Mouse (Mus musculus) stomach, embryonic 15.5 days (tissue): ENCODE data around the gene Gm20388. TPM values are rescaled to one million over a fixed set of nuclear protein-coding genes. Genes with fewer than 3 reads are reported as not detected.
A peak's percentile ranks its signal among the peaks of the same experiment; 100 is the strongest.

Source experiments
- ATAC-seq: fragments of 200-750 bp; cut with Nextera tagmentation; 2 replicates; pipeline ENCODE4 v1.8.0; 2017; ENCODE audit warnings: low read depth, moderate number of reproducible peaks, moderate TSS enrichment; ENCODE audit not compliant: insufficient read depth, low FRiP score
- H3K27ac ChIP-seq: fragments of 300-500 bp; sonication (generic); 2 replicates; pipeline ENCODE4 v1.5.1; 2015; ENCODE audit warnings: mild to moderate bottlenecking, inconsistent platforms
- H3K27me3 ChIP-seq: fragments of 300-500 bp; sonication (generic); replicated peaks from 2 replicates; pipeline ENCODE4 v1.6.1; 2015; ENCODE audit warnings: inconsistent platforms
- H3K36me3 ChIP-seq: fragments of 300-500 bp; sonication (generic); 2 replicates; pipeline ENCODE4 v1.6.1; 2015; ENCODE audit warnings: inconsistent platforms
- H3K4me1 ChIP-seq: fragments of 300-500 bp; sonication (generic); 2 replicates; pipeline ENCODE4 v1.6.1; 2015; ENCODE audit warnings: inconsistent platforms
- H3K4me2 ChIP-seq: fragments of 300-500 bp; sonication (generic); 2 replicates; pipeline ENCODE4 v1.6.1; 2015; ENCODE audit warnings: mild to moderate bottlenecking, inconsistent platforms
- H3K4me3 ChIP-seq: fragments of 300-500 bp; sonication (generic); replicated peaks from 2 replicates; pipeline ENCODE4 v1.5.1; 2015; ENCODE audit warnings: inconsistent platforms
- H3K9ac ChIP-seq: fragments of 300-500 bp; sonication (generic); 2 replicates; pipeline ENCODE4 v1.6.1; 2015; ENCODE audit warnings: inconsistent platforms
- H3K9me3 ChIP-seq: fragments of 300-500 bp; sonication (generic); 2 replicates; pipeline ENCODE4 v1.6.1; 2016; ENCODE audit warnings: inconsistent platforms
- WGBS: fragments of 180-500 bp; shearing (Covaris S2); methylation state at CpG from one replicate; pipeline ENCODE4 v1.1.7; 2015; 5-methylcytosine and 5-hydroxymethylcytosine counted together
- polyA plus RNA-seq: library from polyadenylated mRNA; unstranded; fragments of >200 nt; fragmentation: Nextera tagmentation; extraction: Ambion mirVana; gene quantifications from 2 replicates; pipeline ENCODE4 v1.2.1, GENCODE M21; 2015

The Gm20388 gene
- polyA plus RNA-seq, 1 experiment from 2014 or later: not detected

GRCm38 (mm10) chr8:121561636-121562345 is 1651.2 kb downstream of the Gm20388 start:
- Histone ChIP-seq H3K27ac (no peak overlapping the region), H3K9me3 (no peaks in the 10 kb centered on the region), H3K36me3 (0 out of 2 replicates have a peak, but pooled peaks cover 22% of the 10 kb centered on the region), H3K9ac (no peak overlapping the region), H3K4me2 (no peak overlapping the region), H3K27me3 (no peaks in the 10 kb centered on the region), H3K4me3 (no peak overlapping the region), H3K4me1 (no peaks in the 10 kb centered on the region)
- WGBS: 82% methylated on average over 16 of the region's 16 CpGs
- ATAC-seq: no peak

DNA sequence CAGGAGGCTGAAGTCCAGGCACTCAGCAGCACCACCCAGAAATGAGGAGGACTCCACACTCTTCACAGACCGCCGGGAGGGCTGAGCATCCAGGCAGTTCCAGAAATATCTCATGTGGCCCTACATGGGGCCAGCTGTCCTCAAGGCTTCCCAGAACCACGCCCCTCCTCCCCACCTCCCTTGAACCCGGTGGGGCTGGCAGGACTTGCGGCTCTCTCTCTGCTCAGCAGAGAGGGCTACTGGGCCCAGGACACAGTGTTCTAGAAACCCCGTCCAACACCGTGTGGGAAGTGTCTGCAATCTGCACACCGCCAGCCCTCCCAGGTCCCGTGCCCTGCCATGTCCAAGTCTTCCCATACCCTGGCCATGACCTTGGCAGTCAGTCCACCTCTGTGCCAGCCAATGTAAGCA is 1652.3 kb downstream of the Gm20388 start:
- Histone ChIP-seq H3K27me3 (no peaks in the 10 kb centered on the region), H3K9ac (no peak overlapping the region), H3K4me3 (no peak overlapping the region), H3K36me3 (0 out of 2 replicates have a peak, but pooled peaks cover 20% of the 10 kb centered on the region), H3K9me3 (no peaks in the 10 kb centered on the region), H3K4me2 (no peak overlapping the region), H3K27ac (no peak overlapping the region), H3K4me1 (no peaks in the 10 kb centered on the region)
- peak; percentile 63 for ATAC-seq
- 69% methylated on average over 9 of the region's 9 CpGs for WGBS

- no peak for ATAC-seq
- no peak overlapping the region for H3K4me3 ChIP-seq
- H3K4me1 ChIP-seq: no peaks in the 10 kb centered on the region
- 0 out of 2 replicates have a peak, but pooled peaks cover 13% of the 10 kb centered on the region for H3K36me3 ChIP-seq
- H3K27me3 ChIP-seq: no peaks in the 10 kb centered on the region
- no peak overlapping the region for H3K27ac ChIP-seq
- H3K9ac ChIP-seq: no peak overlapping the region
- 67% methylated on average over 6 of the region's 6 CpGs for WGBS
- no peak overlapping the region for H3K4me2 ChIP-seq
- no peaks in the 10 kb centered on the region for H3K9me3 ChIP-seq
Measured at GRCm38 (mm10) chr8:121563701-121564100, 1653.1 kb downstream of the Gm20388 start.

- ATAC-seq: no peak
- 56% methylated on average over 6 of the region's 6 CpGs for WGBS
- H3K9me3 ChIP-seq: no peaks in the 10 kb centered on the region
Measured at GRCm38 (mm10) chr8:121568321-121568720, 1657.7 kb downstream of the Gm20388 start.

DNA sequence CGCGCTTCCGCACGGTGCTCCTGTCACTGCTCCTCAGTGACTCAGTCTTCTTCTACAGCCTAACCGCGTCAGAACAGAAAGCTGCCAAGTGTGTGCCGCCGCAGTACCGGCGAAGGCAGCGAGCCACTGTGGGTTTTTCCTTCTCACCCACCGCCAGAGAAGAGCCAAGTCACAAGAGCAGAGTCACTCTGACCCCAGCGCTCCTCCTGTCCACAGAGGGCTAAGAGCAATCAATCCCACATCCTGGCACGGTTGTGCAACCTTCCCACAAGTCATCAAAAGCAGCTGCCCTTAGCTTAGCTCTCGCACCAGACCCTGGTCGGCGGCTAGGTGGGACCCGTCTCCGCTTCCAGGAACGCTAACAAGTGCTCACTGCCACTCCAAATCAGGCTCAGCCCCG is 1659.7 kb downstream of the Gm20388 start:
- Histone ChIP-seq H3K9me3 (no peaks in the 10 kb centered on the region), H3K27me3 (no peaks in the 10 kb centered on the region), H3K4me1 (0 out of 2 replicates have a peak, but pooled peaks cover 4% of the 10 kb centered on the region), H3K4me2 (no peak overlapping the region), H3K27ac (no peak overlapping the region), H3K36me3 (0 out of 2 replicates have a peak, but pooled peaks cover 3% of the 10 kb centered on the region), H3K4me3 (no peak overlapping the region), H3K9ac (no peak overlapping the region)
- WGBS: 71% methylated on average over 21 of the region's 21 CpGs
- no peak for ATAC-seq

More at GRCm38 (mm10) chr8:121568321-121568720, 1657.7 kb downstream of the Gm20388 start:
- H3K4me3 ChIP-seq: no peak overlapping the region
- H3K27ac ChIP-seq: no peak overlapping the region
- H3K4me1 ChIP-seq: 0 out of 2 replicates have a peak, but pooled peaks cover 3% of the 10 kb centered on the region
- H3K9ac ChIP-seq: no peak overlapping the region
- no peak overlapping the region for H3K4me2 ChIP-seq
- H3K27me3 ChIP-seq: no peaks in the 10 kb centered on the region
- 0 out of 2 replicates have a peak, but pooled peaks cover 3% of the 10 kb centered on the region for H3K36me3 ChIP-seq

DNA sequence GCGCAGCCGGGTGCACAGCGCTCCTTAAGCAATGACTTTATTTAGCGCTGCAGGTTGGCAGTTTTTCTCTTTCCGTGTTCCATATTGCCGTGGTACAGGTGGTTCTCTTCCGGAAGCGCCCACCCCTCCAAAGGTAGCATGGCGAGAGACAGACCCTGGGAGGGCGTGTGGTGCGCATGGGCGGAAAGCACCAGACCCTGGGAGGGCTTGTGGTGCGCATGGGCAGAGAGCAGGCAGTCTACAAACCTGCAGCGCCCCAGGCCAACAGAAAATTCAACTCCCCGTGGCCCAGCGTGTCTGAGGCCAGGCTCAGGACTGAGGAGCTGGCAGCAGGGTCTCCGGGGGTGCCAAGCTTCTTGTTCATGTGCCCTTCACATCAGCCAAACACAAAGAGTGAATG is 1660.2 kb downstream of the Gm20388 start:
- no peak overlapping the region for H3K9ac ChIP-seq
- H3K27ac ChIP-seq: no peak overlapping the region
- H3K4me2 ChIP-seq: no peak overlapping the region

GRCm38 (mm10) chr8:121572121-121572520 is 1661.5 kb downstream of the Gm20388 start:
- no peak overlapping the region for H3K9ac ChIP-seq
- ATAC-seq: no peak
- WGBS: 75% methylated on average over 7 of the region's 7 CpGs
- H3K4me1 ChIP-seq: peaks cover 13% of the 10 kb centered on the region
- H3K27ac ChIP-seq: 0 out of 2 replicates have a peak overlapping the region, but pooled peaks have one; percentile 21
- H3K4me2 ChIP-seq: no peak overlapping the region
- H3K9me3 ChIP-seq: no peaks in the 10 kb centered on the region
- H3K27me3 ChIP-seq: no peaks in the 10 kb centered on the region
- H3K4me3 ChIP-seq: no peak overlapping the region
- H3K36me3 ChIP-seq: no peaks in the 10 kb centered on the region

More for the DNA sequence above, 1660.2 kb downstream of the Gm20388 start:
- Histone ChIP-seq H3K9me3 (no peaks in the 10 kb centered on the region), H3K36me3 (0 out of 2 replicates have a peak, but pooled peaks cover 3% of the 10 kb centered on the region), H3K4me3 (no peak overlapping the region), H3K27me3 (no peaks in the 10 kb centered on the region), H3K4me1 (0 out of 2 replicates have a peak, but pooled peaks cover 4% of the 10 kb centered on the region)
- WGBS: 68% methylated on average over 17 of the region's 17 CpGs
- no peak for ATAC-seq

GRCm38 (mm10) chr8:121573275-121573674 is 1662.6 kb downstream of the Gm20388 start:
- Histone ChIP-seq H3K27ac (no peak overlapping the region), H3K4me3 (no peak overlapping the region), H3K4me1 (peaks cover 21% of the 10 kb centered on the region), H3K27me3 (no peaks in the 10 kb centered on the region), H3K4me2 (no peak overlapping the region), H3K36me3 (no peaks in the 10 kb centered on the region), H3K9me3 (no peaks in the 10 kb centered on the region), H3K9ac (no peak overlapping the region)
- WGBS: 27% methylated on average over 3 of the region's 3 CpGs
- ATAC-seq: peak; percentile 56

- no peaks in the 10 kb centered on the region for H3K36me3 ChIP-seq
- H3K27me3 ChIP-seq: no peaks in the 10 kb centered on the region
- ATAC-seq: no peak
- H3K27ac ChIP-seq: no peak overlapping the region
- 85% methylated on average over 3 of the region's 3 CpGs for WGBS
- H3K9me3 ChIP-seq: no peaks in the 10 kb centered on the region
- H3K4me2 ChIP-seq: no peak overlapping the region
- no peak overlapping the region for H3K9ac ChIP-seq
- no peak overlapping the region for H3K4me3 ChIP-seq
- H3K4me1 ChIP-seq: peaks cover 29% of the 10 kb centered on the region
Measured at GRCm38 (mm10) chr8:121575661-121576060, 1665.0 kb downstream of the Gm20388 start.

- H3K27ac ChIP-seq: peak overlapping the region; percentile 63
- H3K9me3 ChIP-seq: no peaks in the 10 kb centered on the region
- H3K4me3 ChIP-seq: peak overlapping the region; percentile 74
- H3K36me3 ChIP-seq: no peaks in the 10 kb centered on the region
- ATAC-seq: no peak
- no peaks in the 10 kb centered on the region for H3K27me3 ChIP-seq
- peak overlapping the region; percentile 76 for H3K4me2 ChIP-seq
- H3K9ac ChIP-seq: peak overlapping the region; percentile 80
- 1% methylated on average over 44 of the region's 44 CpGs for WGBS
- peaks cover 29% of the 10 kb centered on the region for H3K4me1 ChIP-seq
Measured at GRCm38 (mm10) chr8:121577751-121578675, 1667.4 kb downstream of the Gm20388 start.

DNA sequence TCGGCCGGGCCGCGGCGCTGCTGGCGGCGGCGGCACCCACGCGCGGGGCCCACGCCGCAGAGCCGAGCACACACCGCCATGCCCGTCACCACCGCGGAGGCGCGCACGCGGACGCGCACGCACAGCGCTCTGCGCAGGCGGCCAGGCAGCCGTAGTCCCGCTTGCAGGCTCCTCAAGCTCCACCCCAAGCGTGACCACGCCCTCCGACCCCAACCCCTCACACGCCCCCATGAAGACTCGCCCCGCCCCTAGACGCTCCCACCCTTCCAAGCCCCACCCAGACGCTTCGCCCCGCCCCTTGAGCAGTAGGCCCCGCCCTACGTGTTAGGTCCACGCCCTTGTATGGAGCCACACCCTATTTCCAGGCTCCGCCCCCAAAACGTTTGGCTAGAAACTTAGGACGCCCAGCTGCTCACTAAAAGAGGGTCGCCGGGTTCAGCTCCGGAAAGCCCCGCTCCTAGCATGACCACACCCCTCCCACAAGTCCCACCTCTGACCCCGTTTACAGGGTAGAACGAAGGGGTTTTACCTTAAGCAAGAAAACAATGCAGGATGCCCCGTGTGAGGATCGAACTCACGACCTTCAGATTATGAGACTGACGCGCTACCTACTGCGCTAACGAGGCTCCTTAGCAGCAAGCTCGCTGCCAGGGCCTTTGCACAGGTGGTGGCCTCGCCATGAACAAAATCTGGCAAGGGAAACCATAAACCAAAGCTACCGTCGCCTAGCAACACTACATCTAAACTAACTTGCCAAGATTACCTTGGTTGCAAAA is 1668.2 kb downstream of the Gm20388 start, which contains the start of gene Fbxo31:
Gene Fbxo31, minus strand, starts transcription at position 131 of the 776 bp plus-strand sequence.
- WGBS: 2% methylated on average over 49 of the region's 63 CpGs

More for the DNA sequence above, 1668.2 kb downstream of the Gm20388 start, which contains the start of gene Fbxo31:
- H3K27me3 ChIP-seq: no peaks in the 10 kb centered on the region
- H3K9me3 ChIP-seq: no peaks in the 10 kb centered on the region
- no peaks in the 10 kb centered on the region for H3K36me3 ChIP-seq
- peaks cover 25% of the 10 kb centered on the region for H3K4me1 ChIP-seq
- H3K4me2 ChIP-seq: peak within 1 kb of the TSS; percentile 76
- H3K9ac ChIP-seq: peak within 1 kb of the TSS; percentile 80
- peak within 1 kb of the TSS; percentile 74 for H3K4me3 ChIP-seq
- H3K27ac ChIP-seq: peak within 1 kb of the TSS; percentile 63
- ATAC-seq: peak; percentile 90
